Comparison of ENCODE assay signal across 8 mouse cellular contexts in genomic region chr13:23756790-23757189, GRCm38 (mm10). TPM values are rescaled to one million over a fixed set of nuclear protein-coding genes. Genes with fewer than 3 reads are reported as not detected.
DNase-seq lines count a peak whose midpoint lies in the region; ATAC-seq lines count a peak whose summit lies in the region.

TSS of gene Hist1h4b (plus strand) at chr13:23757013.

- peak within 1 kb of the TSS; percentile 69 for H3K9ac ChIP-seq in hindbrain, embryonic 13.5 days

- peak within 1 kb of the TSS; percentile 66 for H3K4me2 ChIP-seq in hindbrain, embryonic 13.5 days

- H3K9me3 ChIP-seq in hindbrain, embryonic 13.5 days, result no peaks in the 10 kb centered on the region

- H3K36me3 ChIP-seq in hindbrain, embryonic 13.5 days, result no peaks in the 10 kb centered on the region

- H3K4me1 ChIP-seq in hindbrain, embryonic 13.5 days (replicated peaks), result peaks cover 22% of the 10 kb centered on the region

- ATAC-seq in hindbrain, embryonic 13.5 days (ENCODE audit: low FRiP score), result peak; percentile 74

- H3K4me3 ChIP-seq in hindbrain, embryonic 13.5 days, result peak within 1 kb of the TSS; percentile 39

- no peaks in the 10 kb centered on the region for H3K27me3 ChIP-seq in hindbrain, embryonic 13.5 days

- WGBS in hindbrain, embryonic 13.5 days, result 0% methylated on average over 19 of the region's 22 CpGs

- H3K27ac ChIP-seq in hindbrain, embryonic 13.5 days, result peak within 1 kb of the TSS; percentile 87

- DNase-seq in T-cell, adult 2 months (ENCODE audit: low spot score), result peak; percentile 80
- peak; percentile 91 to 94 for DNase-seq in cerebellum, postnatal 10 days
- DNase-seq in frontal cortex, postnatal 10 days (ENCODE audit: low spot score in 2 of 2), result peak; percentile 84 to 85
- DNase-seq in layer of hippocampus, postnatal 14 days (ENCODE audit: low spot score in 2 of 2), result peak; percentile 72 to 92
- peak; percentile 93 for DNase-seq in lung, postnatal 10 days
- peak; percentile 83 for DNase-seq in retina, adult 2 months (ENCODE audit: low read depth, low spot score)
- peak; percentile 87 to 89 for DNase-seq in thymus, postnatal 36 days

RNA-seq across cellular contexts. Expression of gene Hist1h4b, which starts in this region (rescaled TPM):
- 1.4 TPM in 1 of 2 replicates, not detected in the other for polyA plus RNA-seq in hindbrain, embryonic 13.5 days (2015; fragmentation: Nextera tagmentation; extraction: Ambion mirVana)
- total RNA-seq in layer of hippocampus, postnatal 14 days (2021), result 10 to 100 TPM; 57.3 to 79.4 TPM

Comparison
In these comparisons a context has a peak if more than half of its experiments do, and no peak if none do; other contexts are left out.
1. Peak in every context shown above with its lines: DNase-seq, ATAC-seq, H3K4me3 ChIP-seq and H3K27ac ChIP-seq.